Mouse (Mus musculus): Measurements from ENCODE around the gene Rassf4.

Gene Rassf4

GRCm38 (mm10) chr6:116673471-116674282, at the start of gene Rassf4:
Gene Rassf4, minus strand, starts transcription at chr6:116673952.
- peak; percentile 79 to 85 for DNase-seq

GRCm38 (mm10) chr6:116718920-116719319, 45.2 kb upstream of the Rassf4 start:
- DNase-seq = no peak

- DNase-seq = no peak
These were observed 44.6 kb upstream of the Rassf4 start for GRCm38 (mm10) chr6:116718361-116718760.

- no peak for DNase-seq
These were observed 44.1 kb upstream of the Rassf4 start for GRCm38 (mm10) chr6:116717851-116718250.

- DNase-seq = no peak
These were observed 42.9 kb upstream of the Rassf4 start, which contains the start of gene Tmem72 for GRCm38 (mm10) chr6:116716666-116717065. Gene Tmem72, minus strand, starts transcription at chr6:116716913.

- no peak for DNase-seq
These were observed 41.4 kb upstream of the Rassf4 start for GRCm38 (mm10) chr6:116715166-116715565.

GRCm38 (mm10) chr6:116714576-116714975, 40.8 kb upstream of the Rassf4 start:
- no peak for DNase-seq

- no peak for DNase-seq
These were observed 40.2 kb upstream of the Rassf4 start for GRCm38 (mm10) chr6:116713966-116714365.

- no peak for DNase-seq
These were observed 38.8 kb upstream of the Rassf4 start for GRCm38 (mm10) chr6:116712503-116712902.

GRCm38 (mm10) chr6:116712062-116712461, 38.3 kb upstream of the Rassf4 start:
- DNase-seq = no peak

GRCm38 (mm10) chr6:116704320-116704719, 30.6 kb upstream of the Rassf4 start:
- DNase-seq = no peak

GRCm38 (mm10) chr6:116700821-116701220, 27.1 kb upstream of the Rassf4 start:
- DNase-seq = no peak

- no peak for DNase-seq
These were observed 24.2 kb upstream of the Rassf4 start for GRCm38 (mm10) chr6:116697896-116698425.

- DNase-seq = no peak
These were observed 23.7 kb upstream of the Rassf4 start for GRCm38 (mm10) chr6:116697413-116697812.

GRCm38 (mm10) chr6:116694346-116694745, 20.6 kb upstream of the Rassf4 start:
- no peak for DNase-seq

- DNase-seq = no peak
These were observed 19.9 kb upstream of the Rassf4 start for GRCm38 (mm10) chr6:116693639-116694038.

GRCm38 (mm10) chr6:116682317-116682716, 8.6 kb upstream of the Rassf4 start:
- peak in 1 of 2 experiments; percentile 30 for DNase-seq

- DNase-seq = no peak
These were observed 6.0 kb upstream of the Rassf4 start for GRCm38 (mm10) chr6:116679563-116680288.

- no peak for DNase-seq
These were observed 3.6 kb upstream of the Rassf4 start for GRCm38 (mm10) chr6:116677321-116677720.

GRCm38 (mm10) chr6:116676355-116676913, 2.7 kb upstream of the Rassf4 start:
- peak in 1 of 2 experiments; percentile 23 for DNase-seq

GRCm38 (mm10) chr6:116674283-116674886, 633 bp upstream of the Rassf4 start:
- DNase-seq = no peak

GRCm38 (mm10) chr6:116672349-116672748, 1.4 kb downstream of the Rassf4 start:
- DNase-seq = no peak

- DNase-seq = no peak
These were observed 2.0 kb downstream of the Rassf4 start for GRCm38 (mm10) chr6:116671768-116672167.

All from thymus, postnatal 36 days (tissue).